ENCODE assay signal across 21 mouse cellular contexts in the genomic region with DNA sequence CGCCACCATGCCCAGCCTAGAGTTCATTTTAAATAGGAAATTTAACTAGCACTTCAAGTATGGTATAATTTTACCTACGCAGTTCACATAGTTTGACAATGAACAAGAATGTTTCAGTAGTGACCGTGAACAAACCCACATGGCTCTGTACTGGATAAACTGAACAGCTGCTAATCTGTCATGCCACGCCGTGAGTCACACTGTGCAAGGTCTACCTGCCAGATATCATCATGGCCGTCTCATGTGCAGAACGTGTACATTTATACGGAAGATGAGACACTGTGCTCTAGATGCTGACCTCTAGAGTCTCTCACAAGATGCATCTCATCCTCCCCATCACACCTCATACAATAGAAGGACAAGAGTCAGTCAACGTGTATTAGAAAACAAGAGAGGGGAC. TPM values are rescaled to one million over a fixed set of nuclear protein-coding genes. Genes with fewer than 3 reads are reported as not detected.
DNase-seq lines count a peak whose midpoint lies in the region; ATAC-seq lines count a peak whose summit lies in the region.
"Had no signal": no experiment of that assay in that cellular context is flagged by ENCODE, and none has a peak within 500 bp of the region (broad histone marks: within the 10 kb centered on the region; RNA-seq: fewer than 3 reads in every experiment).

No protein-coding gene starts in this region.

- no peak for ATAC-seq in heart, embryonic 11.5 days (replicated peaks; ENCODE audit: insufficient number of reproducible peaks, low FRiP score, low TSS enrichment)
- ATAC-seq in erythroblast, adult 5-6 weeks (replicated peaks; ENCODE audit: low FRiP score, poor library complexity, severe bottlenecking) = peak; percentile 50; the same call in 1 of the 2 replicates
- peak; percentile 39; the same call in 1 of the 2 replicates for ATAC-seq in liver, embryonic 13.5 days (ENCODE audit: low read depth)
- peak; percentile 18; the same call in 1 of the 2 replicates for ATAC-seq in megakaryocyte-erythroid progenitor cell, adult 5-6 weeks (replicated peaks; ENCODE audit: low FRiP score, low TSS enrichment, poor library complexity, severe bottlenecking)
- ATAC-seq: CD4-positive, CD25-positive, alpha-beta regulatory T cell, adult 4 months; hindbrain, embryonic 16.5 days; inflammation-experienced regulatory T-cells, adult 6 months; intestine, postnatal 0 days had no signal

- DNase-seq in heart, adult 11 months = peak; percentile 52
- DNase-seq in liver, embryonic 13.5 days = peak; percentile 16
- no peak for DNase-seq in embryo, embryonic 11 days
- DNase-seq in kidney, adult 8-10 months = no peak
- DNase-seq: cerebellum, adult 18-20 months; cerebellum, postnatal 10 days; gastrocnemius, adult 2 months; gastrocnemius, postnatal 25 days; heart, postnatal 10 days; heart, postnatal 4 days had no signal

- H3K4me3 ChIP-seq in heart, embryonic 11.5 days (ENCODE audit: low read depth, low read length) = no peak overlapping the region
- H3K4me3 ChIP-seq in liver, embryonic 13.5 days (replicated peaks) = no peak overlapping the region
- H3K4me3 ChIP-seq: embryonic facial prominence, embryonic 15.5 days; forebrain, embryonic 12.5 days; gastrocnemius, adult 2 months; hindbrain, embryonic 12.5 days had no signal

- H3K9me3 ChIP-seq in heart, embryonic 11.5 days (replicated peaks; ENCODE audit: control insufficient read depth, low read length) = no peaks in the 10 kb centered on the region
- no peaks in the 10 kb centered on the region for H3K9me3 ChIP-seq in liver, embryonic 13.5 days (replicated peaks)
- H3K9me3 ChIP-seq: embryonic facial prominence, embryonic 15.5 days; forebrain, embryonic 12.5 days; G1E; hindbrain, embryonic 12.5 days had no signal

- no peak overlapping the region for H3K9ac ChIP-seq in heart, embryonic 11.5 days (ENCODE audit: low read depth, low read length)
- no peak overlapping the region for H3K9ac ChIP-seq in liver, embryonic 13.5 days
- H3K9ac ChIP-seq: embryonic facial prominence, embryonic 15.5 days; forebrain, embryonic 12.5 days; hindbrain, embryonic 12.5 days had no signal

- H3K4me1 ChIP-seq in heart, embryonic 11.5 days (ENCODE audit: control insufficient read depth, insufficient read depth, low read length) = peaks cover 3% of the 10 kb centered on the region; the same call in 1 of the 2 replicates
- peaks cover 39% of the 10 kb centered on the region for H3K4me1 ChIP-seq in liver, embryonic 13.5 days (replicated peaks)
- H3K4me1 ChIP-seq: embryonic facial prominence, embryonic 15.5 days; forebrain, embryonic 12.5 days; hindbrain, embryonic 12.5 days had no signal

- no peaks in the 10 kb centered on the region for H3K36me3 ChIP-seq in heart, embryonic 11.5 days (ENCODE audit: control insufficient read depth, insufficient read depth, low read length)
- 0 out of 2 replicates have a peak, but pooled peaks cover 4% of the 10 kb centered on the region for H3K36me3 ChIP-seq in liver, embryonic 13.5 days
- H3K36me3 ChIP-seq: embryonic facial prominence, embryonic 15.5 days; forebrain, embryonic 12.5 days; hindbrain, embryonic 12.5 days had no signal

- no peaks in the 10 kb centered on the region for H3K27me3 ChIP-seq in heart, embryonic 11.5 days (ENCODE audit: control insufficient read depth, insufficient read depth, low read length)
- no peaks in the 10 kb centered on the region for H3K27me3 ChIP-seq in liver, embryonic 13.5 days
- H3K27me3 ChIP-seq: embryonic facial prominence, embryonic 15.5 days; forebrain, embryonic 12.5 days; hindbrain, embryonic 12.5 days had no signal

- no peak overlapping the region for H3K4me2 ChIP-seq in heart, embryonic 11.5 days
- no peak overlapping the region for H3K4me2 ChIP-seq in liver, embryonic 13.5 days
- H3K4me2 ChIP-seq: embryonic facial prominence, embryonic 15.5 days; forebrain, embryonic 12.5 days; hindbrain, embryonic 12.5 days had no signal

- WGBS in heart, embryonic 11.5 days (ENCODE audit: insufficient replicate concordance) = 90% methylated on average over 9 of the region's 9 CpGs
- WGBS in liver, embryonic 13.5 days (ENCODE audit: insufficient replicate concordance) = 62% methylated on average over 9 of the region's 9 CpGs

- no peak overlapping the region for H3K27ac ChIP-seq in heart, embryonic 11.5 days (ENCODE audit: low read depth, low read length)
- H3K27ac ChIP-seq in liver, embryonic 13.5 days = no peak overlapping the region
- H3K27ac ChIP-seq: embryonic facial prominence, embryonic 15.5 days; forebrain, embryonic 12.5 days; gastrocnemius, adult 2 months; hindbrain, embryonic 12.5 days had no signal

RNA-seq across cellular contexts. Expression of a gene that starts 51.5 kb away (rescaled TPM):
- polyA plus RNA-seq in heart, embryonic 11.5 days (2014; fragmentation: Nextera tagmentation; extraction: Ambion mirVana) = 46.3 and 54.1 TPM in 2 replicates
- total RNA-seq in erythroblast, adult 5-6 weeks (2015; ENCODE audit: low replicate concordance) = 12.7 and 15.0 TPM in 2 replicates
- total RNA-seq in erythroblast, adult 5-6 weeks (2017; ENCODE audit: low replicate concordance) = 11.0 and 12.8 TPM in 2 replicates
- 13.8 and 16.8 TPM in 2 replicates for polyA plus RNA-seq in liver, embryonic 13.5 days (2015; fragmentation: Nextera tagmentation; extraction: Ambion mirVana)
- 33.4 and 35.9 TPM in 2 replicates for total RNA-seq in megakaryocyte-erythroid progenitor cell, adult 5-6 weeks (2014; fragmentation: Nextera tagmentation)
- 39.0 and 68.3 TPM in 2 replicates for total RNA-seq in megakaryocyte-erythroid progenitor cell, adult 5-6 weeks (2017)

Comparison
In these comparisons a context has a peak if more than half of its experiments do, and no peak if none do; other contexts are left out.
1. DNase-seq: peak in heart, adult 11 months (single experiment) and liver, embryonic 13.5 days (single experiment); none in embryo, embryonic 11 days (single experiment) and kidney, adult 8-10 months (0 of 2).